8 mouse cellular contexts compared by ENCODE assay signal in the genomic region with DNA sequence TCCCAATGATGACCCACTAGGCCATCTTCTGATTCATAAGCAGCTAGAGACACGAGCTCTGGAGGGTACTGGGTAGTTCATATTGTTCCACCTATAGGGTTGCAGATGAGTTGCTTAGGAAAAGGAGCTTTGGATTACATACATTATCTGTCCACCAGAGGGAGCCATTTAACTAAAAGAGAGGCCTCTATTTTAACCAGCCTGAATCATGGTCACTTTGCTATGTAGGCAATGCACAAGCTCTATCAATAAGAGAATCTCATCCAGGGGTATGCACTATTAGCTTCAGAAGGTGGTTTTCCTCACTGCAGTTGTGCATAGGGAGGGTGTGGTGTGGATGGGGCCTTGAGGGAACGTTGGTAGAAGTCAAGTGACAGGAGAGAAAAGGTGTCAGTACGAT.
DNase-seq lines count a peak whose midpoint lies in the region; ATAC-seq lines count a peak whose summit lies in the region.

No protein-coding gene starts in this region.

- H3K27me3 ChIP-seq in hindbrain, embryonic 15.5 days, result no peaks in the 10 kb centered on the region
- H3K27me3 ChIP-seq in midbrain, embryonic 16.5 days (ENCODE audit: control insufficient read depth, insufficient read depth, low read depth, low read length), result no peaks in the 10 kb centered on the region

- 39% methylated on average over 3 of the region's 3 CpGs for WGBS in hindbrain, embryonic 15.5 days
- 42% methylated on average over 3 of the region's 3 CpGs for WGBS in midbrain, embryonic 16.5 days

- intact Hi-C loops in left cerebral cortex, postnatal 4 days (cut with DNase I), result no loop called here

- no peak overlapping the region for H3K9ac ChIP-seq in hindbrain, embryonic 15.5 days
- H3K9ac ChIP-seq in midbrain, embryonic 16.5 days (ENCODE audit: low read depth, low read length), result no peak overlapping the region

- no peak overlapping the region for H3K4me2 ChIP-seq in hindbrain, embryonic 15.5 days
- no peak overlapping the region for H3K4me2 ChIP-seq in midbrain, embryonic 16.5 days (ENCODE audit: low read length)

- H3K9me3 ChIP-seq in hindbrain, embryonic 15.5 days, result no peaks in the 10 kb centered on the region
- H3K9me3 ChIP-seq in midbrain, embryonic 16.5 days (replicated peaks; ENCODE audit: control insufficient read depth, low read length, poor library complexity, severe bottlenecking), result no peaks in the 10 kb centered on the region

- H3K27ac ChIP-seq in hindbrain, embryonic 15.5 days (replicated peaks), result no peak overlapping the region
- H3K27ac ChIP-seq in midbrain, embryonic 16.5 days (ENCODE audit: low read length), result no peak overlapping the region

- no peaks in the 10 kb centered on the region for H3K4me1 ChIP-seq in hindbrain, embryonic 15.5 days (replicated peaks)
- no peaks in the 10 kb centered on the region for H3K4me1 ChIP-seq in midbrain, embryonic 16.5 days (ENCODE audit: control insufficient read depth, insufficient read depth, low read length)

- ATAC-seq in hindbrain, embryonic 15.5 days (ENCODE audit: low FRiP score, low read depth), result peak; percentile 91
- peak; percentile 92 for ATAC-seq in midbrain, embryonic 16.5 days

- H3K4me3 ChIP-seq in hindbrain, embryonic 15.5 days, result no peak overlapping the region
- no peak overlapping the region for H3K4me3 ChIP-seq in midbrain, embryonic 16.5 days (ENCODE audit: low read depth, low read length)

- DNase-seq in cerebellum, adult 18-20 months, result peak; percentile 13 to 23
- no peak for DNase-seq in cerebellum, adult 11 months
- peak; percentile 86 for DNase-seq in MN1 (ENCODE audit: low spot score)
- DNase-seq in embryo, embryonic 11.5 days (ENCODE audit: low read depth, low spot score), result peak; percentile 68
- peak; percentile 0 for DNase-seq in left cerebral cortex, postnatal 4 days
- DNase-seq in urinary bladder, adult 18-20 months (ENCODE audit: low spot score in 2 of 2), result no peak

- no peaks in the 10 kb centered on the region for H3K36me3 ChIP-seq in hindbrain, embryonic 15.5 days
- no peaks in the 10 kb centered on the region for H3K36me3 ChIP-seq in midbrain, embryonic 16.5 days (ENCODE audit: control insufficient read depth, insufficient read depth, low read length)

Comparison
In these comparisons a context has a peak if more than half of its experiments do, and no peak if none do; other contexts are left out.
1. DNase-seq: peak in cerebellum, adult 18-20 months (2 of 2), MN1 (single experiment), embryo, embryonic 11.5 days (single experiment) and left cerebral cortex, postnatal 4 days (single experiment); none in cerebellum, adult 11 months (single experiment) and urinary bladder, adult 18-20 months (0 of 2).